Mouse (Mus musculus) neutrophil, adult 5-6 weeks (primary cell): ENCODE results near the gene Olfr709-ps1. TPM values are rescaled to one million over a fixed set of nuclear protein-coding genes. Genes with fewer than 3 reads are reported as not detected.
"Not testable (repeated sequence)": the region's sequence is repeated elsewhere in the genome, so short reads cannot be mapped to it uniquely, and the experiment has no call there.

Experiments
- ATAC-seq: fragments of 151-379, 151-347 bp; 2 replicates; pipeline ENCODE4 v1.8.0; 2017; ENCODE audit warnings: mild to moderate bottlenecking, moderate TSS enrichment; ENCODE audit not compliant: insufficient number of reproducible peaks, poor library complexity, low FRiP score, severe bottlenecking; ENCODE audit errors: extremely low read depth
- total RNA-seq: library from RNA; stranded (forward); fragments of 200-1000 nt; gene quantifications from 2 replicates; pipeline ENCODE4 v1.2.3, GENCODE M21; 2017

Olfr709-ps1 gene
- total RNA-seq = not detected in 2 replicates

GRCm38 (mm10) chr7:106932119-106932518, at the start of gene Olfr709-ps1:
Olfr709-ps1 (minus strand) TSS chr7:106932219.
- ATAC-seq = no peak

- ATAC-seq = no peak
These were observed 43.3 kb upstream of the Olfr709-ps1 start, which contains the start of gene Olfr711 for GRCm38 (mm10) chr7:106975353-106975752. Olfr711 (minus strand) TSS chr7:106975453.

GRCm38 (mm10) chr7:106967503-106967902, 35.5 kb upstream of the Olfr709-ps1 start:
- not testable (repeated sequence) for ATAC-seq

GRCm38 (mm10) chr7:106963837-106964236, 31.8 kb upstream of the Olfr709-ps1 start, which contains the start of gene Olfr6:
Olfr6 (minus strand) TSS chr7:106963937.
- no peak for ATAC-seq

- no peak for ATAC-seq
These were observed 16.2 kb upstream of the Olfr709-ps1 start, which contains the start of gene Olfr710 for GRCm38 (mm10) chr7:106948212-106948611. Olfr710 (minus strand) TSS chr7:106948312.

- not testable (repeated sequence) for ATAC-seq
These were observed 11.1 kb downstream of the Olfr709-ps1 start for GRCm38 (mm10) chr7:106920961-106921360.

GRCm38 (mm10) chr7:106907676-106908075, 24.3 kb downstream of the Olfr709-ps1 start, which contains the start of gene Olfr1532-ps1:
Olfr1532-ps1 (plus strand) TSS chr7:106908001.
- ATAC-seq = no peak

- ATAC-seq = not testable (repeated sequence)
These were observed 30.9 kb downstream of the Olfr709-ps1 start, which contains the start of gene Olfr707 for GRCm38 (mm10) chr7:106901141-106901540. Olfr707 (minus strand) TSS chr7:106901241.

GRCm38 (mm10) chr7:106888062-106888461, 44.0 kb downstream of the Olfr709-ps1 start, which contains the start of gene Olfr706:
Olfr706 (minus strand) TSS chr7:106888162.
- ATAC-seq = no peak

- no peak for ATAC-seq
These were observed 55.2 kb downstream of the Olfr709-ps1 start, which contains the start of gene Olfr705 for GRCm38 (mm10) chr7:106876791-106877190. Olfr705 (minus strand) TSS chr7:106876891.

Other genes with a start within 250 kb of the Olfr709-ps1 start
- 0.12 TPM in 1 of 2 replicates, not detected in the other for gene Olfr694, start 240.4 kb downstream of the Olfr709-ps1 start, total RNA-seq
- not detected in 2 replicates for gene Olfr695, start 215.8 kb downstream of the Olfr709-ps1 start, total RNA-seq
- gene Olfr697, start 189.8 kb downstream of the Olfr709-ps1 start, total RNA-seq = not detected in 2 replicates
- not detected in 2 replicates for gene Olfr698, start 176.8 kb downstream of the Olfr709-ps1 start, total RNA-seq
- 0.12 TPM in 1 of 2 replicates, not detected in the other for gene Olfr699, start 139.0 kb downstream of the Olfr709-ps1 start, total RNA-seq
- not detected in 2 replicates for gene Olfr700, start 123.4 kb downstream of the Olfr709-ps1 start, total RNA-seq
- gene Olfr701, start 118.1 kb downstream of the Olfr709-ps1 start, total RNA-seq = not detected in 2 replicates
- gene Olfr702, start 98.3 kb downstream of the Olfr709-ps1 start, total RNA-seq = not detected in 2 replicates
- gene Olfr703, start 88.9 kb downstream of the Olfr709-ps1 start, total RNA-seq = not detected in 2 replicates
- not detected in 2 replicates for gene Olfr704, start 69.0 kb downstream of the Olfr709-ps1 start, total RNA-seq
- not detected in 2 replicates for gene Olfr705, start 55.3 kb downstream of the Olfr709-ps1 start, total RNA-seq
- gene Olfr706, start 44.1 kb downstream of the Olfr709-ps1 start, total RNA-seq = not detected in 2 replicates
- not detected in 2 replicates for gene Olfr707, start 31.0 kb downstream of the Olfr709-ps1 start, total RNA-seq
- not detected in 2 replicates for gene Olfr1532-ps1, start 24.2 kb downstream of the Olfr709-ps1 start, total RNA-seq
- gene Olfr710, start 16.1 kb upstream of the Olfr709-ps1 start, total RNA-seq = not detected in 2 replicates
- gene Olfr6, start 31.7 kb upstream of the Olfr709-ps1 start, total RNA-seq = under 0.01 and 0.12 TPM in 2 replicates
- gene Olfr711, start 43.2 kb upstream of the Olfr709-ps1 start, total RNA-seq = 0.23 TPM in 1 of 2 replicates, not detected in the other
- gene Olfr2, start 73.9 kb upstream of the Olfr709-ps1 start, total RNA-seq = not detected in 2 replicates
- 0.23 TPM in 1 of 2 replicates, not detected in the other for gene Olfr713, start 99.0 kb upstream of the Olfr709-ps1 start, total RNA-seq
- gene Olfr714, start 138.8 kb upstream of the Olfr709-ps1 start, total RNA-seq = 0.12 TPM in 1 of 2 replicates, not detected in the other
- not detected in 2 replicates for gene Olfr17, start 161.0 kb upstream of the Olfr709-ps1 start, total RNA-seq
- not detected in 2 replicates for gene Olfr715b, start 178.2 kb upstream of the Olfr709-ps1 start, total RNA-seq
- not detected in 2 replicates for gene Olfr715, start 198.9 kb upstream of the Olfr709-ps1 start, total RNA-seq
- gene Olfr716, start 206.1 kb upstream of the Olfr709-ps1 start, total RNA-seq = 0.74 TPM in 1 of 2 replicates, not detected in the other
- gene Nlrp14, start 234.8 kb upstream of the Olfr709-ps1 start, total RNA-seq = not detected in 2 replicates